ENCODE assay signal across 15 mouse cellular contexts in genomic region chr7:75578647-75579046, GRCm38 (mm10).
"Had no signal": no experiment of that assay in that cellular context is flagged by ENCODE, and none has a peak within 500 bp of the region (broad histone marks: within the 10 kb centered on the region; RNA-seq: fewer than 3 reads in every experiment).

No protein-coding gene starts in this region.

- H3K36me3 ChIP-seq: liver, embryonic 13.5 days had no signal

- H3K9ac ChIP-seq: kidney, embryonic 15.5 days; liver, embryonic 13.5 days; lung, embryonic 14.5 days; midbrain, embryonic 13.5 days had no signal

- H3K9me3 ChIP-seq: kidney, embryonic 15.5 days; liver, embryonic 13.5 days; megakaryocyte, embryonic 14.5 days; midbrain, embryonic 10.5 days; midbrain, embryonic 13.5 days had no signal

- ATAC-seq: lung, postnatal 0 days; midbrain, embryonic 13.5 days; midbrain, embryonic 16.5 days had no signal

- H3K4me1 ChIP-seq: midbrain, embryonic 10.5 days had no signal

- H3K27ac ChIP-seq: kidney, embryonic 15.5 days; left cerebral cortex, adult 2 months; liver, embryonic 13.5 days; midbrain, embryonic 10.5 days; midbrain, embryonic 13.5 days had no signal

- H3K4me3 ChIP-seq: kidney, embryonic 15.5 days; left cerebral cortex, adult 2 months; liver, embryonic 13.5 days; megakaryocyte, embryonic 14.5 days; midbrain, embryonic 10.5 days; midbrain, embryonic 13.5 days; myocyte had no signal

- H3K27me3 ChIP-seq: kidney, embryonic 15.5 days; liver, embryonic 13.5 days; megakaryocyte, embryonic 14.5 days; midbrain, embryonic 13.5 days had no signal

- H3K4me2 ChIP-seq: kidney, embryonic 15.5 days; liver, embryonic 13.5 days; lung, embryonic 14.5 days; midbrain, embryonic 13.5 days had no signal

- DNase-seq: kidney, adult 11 months; kidney, adult 8-10 months; kidney, postnatal 10 days; kidney, postnatal 36 days; layer of hippocampus, postnatal 36 days; liver, embryonic 13.5 days; lung, embryonic 14.5 days had no signal
